Mouse (Mus musculus) heart, embryonic 11.5 days (tissue): Measurements from ENCODE around the gene Ube2s. TPM values are rescaled to one million over a fixed set of nuclear protein-coding genes. Genes with fewer than 3 reads are reported as not detected.
A peak's percentile ranks its signal among the peaks of the same experiment; 100 is the strongest.

ENCODE experiments used
- ATAC-seq: fragments of 200-750 bp; cut with Nextera tagmentation; replicated peaks from 2 replicates; pipeline ENCODE4 v1.8.0; 2017; ENCODE audit warnings: moderate library complexity; ENCODE audit not compliant: insufficient number of reproducible peaks, low FRiP score, low TSS enrichment
- H3K27ac ChIP-seq: fragments of 300-500 bp; sonication (generic); 2 replicates; pipeline ENCODE4 v1.5.1; 2014; ENCODE audit warnings: mild to moderate bottlenecking, low read depth, low read length
- H3K27me3 ChIP-seq: fragments of 300-500 bp; sonication (generic); 2 replicates; pipeline ENCODE4 v1.6.1; 2014; ENCODE audit warnings: mild to moderate bottlenecking, low read length, mixed read lengths; ENCODE audit not compliant: control insufficient read depth, insufficient read depth
- H3K36me3 ChIP-seq: fragments of 300-500 bp; sonication (generic); 2 replicates; pipeline ENCODE4 v1.6.1; 2014; ENCODE audit warnings: mild to moderate bottlenecking, low read length, moderate library complexity, mixed read lengths; ENCODE audit not compliant: control insufficient read depth, insufficient read depth
- H3K4me1 ChIP-seq: fragments of 300-500 bp; sonication (generic); 2 replicates; pipeline ENCODE4 v1.6.1; 2014; ENCODE audit warnings: low read length; ENCODE audit not compliant: control insufficient read depth, insufficient read depth
- H3K4me2 ChIP-seq: fragments of 300-500 bp; sonication (generic); 2 replicates; pipeline ENCODE4 v1.6.1; 2014; ENCODE audit warnings: mild to moderate bottlenecking, moderate library complexity
- H3K4me3 ChIP-seq: fragments of 300-500 bp; sonication (generic); 2 replicates; pipeline ENCODE4 v1.5.1; 2014; ENCODE audit warnings: low read depth, low read length
- H3K9ac ChIP-seq: fragments of 300-500 bp; sonication (generic); 2 replicates; pipeline ENCODE4 v1.6.1; 2014; ENCODE audit warnings: mild to moderate bottlenecking, low read depth, low read length, moderate library complexity
- H3K9me3 ChIP-seq: fragments of 300-500 bp; sonication (generic); replicated peaks from 2 replicates; pipeline ENCODE4 v1.6.1; 2016; ENCODE audit warnings: low read length; ENCODE audit not compliant: control insufficient read depth
- WGBS: fragments of 180-500 bp; shearing (Covaris S2); extraction: QIAGEN DNeasy Blood & Tissue Kit; methylation state at CpG from one replicate; pipeline ENCODE4 v1.1.7; 2014; ENCODE audit not compliant: insufficient replicate concordance; 5-methylcytosine and 5-hydroxymethylcytosine counted together
- polyA plus RNA-seq: library from polyadenylated mRNA; unstranded; fragments of >200 nt; fragmentation: Nextera tagmentation; extraction: Ambion mirVana; gene quantifications from 2 replicates; pipeline ENCODE4 v1.2.1, GENCODE M21; 2014

The Ube2s gene
- polyA plus RNA-seq, 1 experiment from 2014 or later = 378 TPM

- no peak overlapping the region for H3K9ac ChIP-seq
- peaks cover 59% of the 10 kb centered on the region for H3K27me3 ChIP-seq
- H3K4me3 ChIP-seq = no peak overlapping the region
These were observed 34.3 kb downstream of the Ube2s start for GRCm38 (mm10) chr7:4777851-4778637.

GRCm38 (mm10) chr7:4776861-4777830 lies 35.2 kb downstream of the Ube2s start:
- H3K4me3 ChIP-seq = peak overlapping the region; percentile 30
- H3K9ac ChIP-seq = peak overlapping the region; percentile 34; the same call in 1 of the 2 replicates
- WGBS = 1% methylated on average over 39 of the region's 56 CpGs
- peak; percentile 56 for ATAC-seq
- H3K9me3 ChIP-seq = no peaks in the 10 kb centered on the region
- peak overlapping the region; percentile 58 for H3K4me2 ChIP-seq
- no peaks in the 10 kb centered on the region for H3K36me3 ChIP-seq
- H3K27ac ChIP-seq = no peak overlapping the region
- H3K27me3 ChIP-seq = peaks cover 59% of the 10 kb centered on the region
- peaks cover 12% of the 10 kb centered on the region for H3K4me1 ChIP-seq

More at GRCm38 (mm10) chr7:4777851-4778637, 34.3 kb downstream of the Ube2s start:
- H3K27ac ChIP-seq = no peak overlapping the region
- ATAC-seq = no peak
- H3K4me2 ChIP-seq = no peak overlapping the region; the same call in 1 of the 2 replicates
- 10% methylated on average over 17 of the region's 20 CpGs for WGBS
- no peaks in the 10 kb centered on the region for H3K9me3 ChIP-seq
- H3K4me1 ChIP-seq = peaks cover 12% of the 10 kb centered on the region
- H3K36me3 ChIP-seq = no peaks in the 10 kb centered on the region

GRCm38 (mm10) chr7:4776131-4776530 lies 36.3 kb downstream of the Ube2s start:
- no peaks in the 10 kb centered on the region for H3K36me3 ChIP-seq
- peaks cover 59% of the 10 kb centered on the region for H3K27me3 ChIP-seq
- no peak for ATAC-seq
- H3K4me1 ChIP-seq = peaks cover 12% of the 10 kb centered on the region
- no peaks in the 10 kb centered on the region for H3K9me3 ChIP-seq
- H3K4me2 ChIP-seq = no peak overlapping the region
- no peak overlapping the region for H3K9ac ChIP-seq
- 41% methylated on average over 10 of the region's 10 CpGs for WGBS
- no peak overlapping the region for H3K4me3 ChIP-seq
- H3K27ac ChIP-seq = no peak overlapping the region

- WGBS = 62% methylated on average over 3 of the region's 5 CpGs
- Histone ChIP-seq H3K27ac (no peak within 1 kb of the TSS), H3K4me2 (no peak within 1 kb of the TSS), H3K4me3 (no peak within 1 kb of the TSS), H3K9me3 (no peaks in the 10 kb centered on the region), H3K36me3 (no peaks in the 10 kb centered on the region), H3K4me1 (no peaks in the 10 kb centered on the region), H3K27me3 (peaks cover 18% of the 10 kb centered on the region), H3K9ac (no peak within 1 kb of the TSS)
- ATAC-seq = no peak
These were observed 41.2 kb downstream of the Ube2s start, which contains the start of gene Fam71e2 for GRCm38 (mm10) chr7:4771202-4771601. TSS of gene Fam71e2 (minus strand) at chr7:4771302.

GRCm38 (mm10) chr7:4764946-4765710 lies 47.3 kb downstream of the Ube2s start:
- no peaks in the 10 kb centered on the region for H3K27me3 ChIP-seq
- H3K4me3 ChIP-seq = no peak overlapping the region
- no peaks in the 10 kb centered on the region for H3K4me1 ChIP-seq
- no peak overlapping the region for H3K27ac ChIP-seq
- H3K4me2 ChIP-seq = no peak overlapping the region
- no peak for ATAC-seq
- H3K9me3 ChIP-seq = no peaks in the 10 kb centered on the region
- H3K9ac ChIP-seq = no peak overlapping the region
- 31% methylated on average over 4 of the region's 4 CpGs for WGBS
- no peaks in the 10 kb centered on the region for H3K36me3 ChIP-seq

- no peak overlapping the region for H3K27ac ChIP-seq
- no peaks in the 10 kb centered on the region for H3K4me1 ChIP-seq
- H3K9ac ChIP-seq = no peak overlapping the region
- H3K27me3 ChIP-seq = no peaks in the 10 kb centered on the region
- ATAC-seq = no peak
- WGBS = 41% methylated on average over 1 of the region's 1 CpGs
- H3K9me3 ChIP-seq = no peaks in the 10 kb centered on the region
- no peak overlapping the region for H3K4me2 ChIP-seq
- no peak overlapping the region for H3K4me3 ChIP-seq
- H3K36me3 ChIP-seq = no peaks in the 10 kb centered on the region
These were observed 52.7 kb downstream of the Ube2s start for GRCm38 (mm10) chr7:4759670-4760069.

GRCm38 (mm10) chr7:4752821-4753570 lies 59.4 kb downstream of the Ube2s start, which contains the start of gene Cox6b2:
TSS of gene Cox6b2 (minus strand) at chr7:4753094.
- no peaks in the 10 kb centered on the region for H3K9me3 ChIP-seq
- peak within 1 kb of the TSS; percentile 43 for H3K4me3 ChIP-seq
- no peaks in the 10 kb centered on the region for H3K27me3 ChIP-seq
- peak within 1 kb of the TSS; percentile 60 for H3K9ac ChIP-seq
- WGBS = 3% methylated on average over 21 of the region's 24 CpGs
- H3K36me3 ChIP-seq = no peaks in the 10 kb centered on the region
- H3K4me1 ChIP-seq = peaks cover 12% of the 10 kb centered on the region
- H3K4me2 ChIP-seq = peak within 1 kb of the TSS; percentile 68
- no peak within 1 kb of the TSS for H3K27ac ChIP-seq
- ATAC-seq = peak; percentile 93
